Mouse (Mus musculus) layer of hippocampus, postnatal 14 days (tissue): ENCODE measurements around the gene Fam217b. TPM values are rescaled to one million over a fixed set of nuclear protein-coding genes. Genes with fewer than 3 reads are reported as not detected.

Source experiments
- DNase-seq, 2 experiments: peaks; one replicate each; pipeline ENCODE4 v3.0.0; 2021 to 2022; ENCODE audit warnings: low spot score in 2 of 2, mixed read lengths in 1 of 2
- total RNA-seq, 2 experiments: library from RNA; stranded (reverse); gene quantifications; 2 replicates each; pipeline ENCODE4 v1.2.3; 2021

Gene Fam217b
- total RNA-seq, 2 experiments from 2014 or later, result 32.4 to 33.3 TPM

DNA sequence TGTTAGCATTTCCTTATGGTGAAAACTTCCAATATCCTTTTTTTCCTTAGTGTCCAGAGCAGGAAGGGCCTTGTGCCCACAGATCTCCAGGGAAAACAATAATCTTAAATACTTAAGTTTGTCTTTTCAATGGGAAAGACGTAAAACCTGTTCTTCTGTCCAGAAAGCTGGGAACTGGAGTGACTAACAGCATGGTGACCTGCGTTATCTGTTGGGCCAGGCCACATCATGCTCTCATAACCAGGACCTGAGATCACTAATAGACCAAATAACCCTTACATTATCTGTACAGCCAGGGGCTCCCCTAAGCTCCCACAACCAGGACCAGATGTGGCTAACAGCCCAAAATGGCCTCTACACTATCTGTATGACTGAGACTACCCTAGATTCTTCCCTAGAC lies 19.6 kb downstream of the Fam217b start:
- no peak for DNase-seq

DNA sequence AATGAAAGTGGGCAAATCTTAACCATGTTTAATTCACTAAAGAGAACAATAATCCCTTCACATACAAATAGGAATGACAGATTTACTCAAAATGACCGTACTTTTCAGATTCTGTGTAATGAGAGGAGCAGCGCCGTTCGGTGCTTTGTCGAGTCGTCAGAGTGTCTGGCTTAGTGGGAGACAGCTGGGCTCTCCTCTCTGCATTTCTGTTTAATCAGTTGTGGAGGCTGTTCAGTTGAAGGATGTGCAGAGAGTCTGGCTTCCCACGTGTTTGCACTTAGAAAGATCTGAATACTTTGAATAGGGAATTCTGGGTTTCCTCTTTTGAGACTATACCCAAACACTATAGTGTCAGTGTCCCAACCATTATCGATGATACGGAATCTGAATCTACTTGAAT lies 23.0 kb downstream of the Fam217b start:
- no peak for DNase-seq

GRCm38 (mm10) chr2:178449386-178449785 lies 35.1 kb downstream of the Fam217b start:
- DNase-seq, result no peak

DNA sequence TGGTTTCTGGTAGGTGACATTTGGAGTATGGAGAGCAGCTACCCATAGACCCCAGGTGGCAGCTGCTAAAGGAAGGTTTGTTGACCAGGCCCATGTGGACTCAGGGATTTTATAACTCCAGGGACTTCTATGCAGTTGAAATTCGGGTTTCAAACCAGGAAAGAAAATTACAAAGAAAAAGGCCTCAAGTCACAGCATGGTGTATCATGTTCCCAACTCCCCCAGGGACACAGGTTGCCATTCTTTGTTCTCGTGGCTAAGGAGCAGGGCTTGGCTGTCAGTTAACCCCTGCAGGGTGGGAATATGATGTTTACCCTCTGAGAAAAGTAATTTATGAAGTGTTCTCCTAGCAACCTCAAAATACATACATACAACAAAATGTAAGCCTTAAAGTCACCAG lies 35.9 kb downstream of the Fam217b start:
- no peak for DNase-seq

- DNase-seq, result no peak
Measured at GRCm38 (mm10) chr2:178450961-178451360, 36.6 kb downstream of the Fam217b start.

DNA sequence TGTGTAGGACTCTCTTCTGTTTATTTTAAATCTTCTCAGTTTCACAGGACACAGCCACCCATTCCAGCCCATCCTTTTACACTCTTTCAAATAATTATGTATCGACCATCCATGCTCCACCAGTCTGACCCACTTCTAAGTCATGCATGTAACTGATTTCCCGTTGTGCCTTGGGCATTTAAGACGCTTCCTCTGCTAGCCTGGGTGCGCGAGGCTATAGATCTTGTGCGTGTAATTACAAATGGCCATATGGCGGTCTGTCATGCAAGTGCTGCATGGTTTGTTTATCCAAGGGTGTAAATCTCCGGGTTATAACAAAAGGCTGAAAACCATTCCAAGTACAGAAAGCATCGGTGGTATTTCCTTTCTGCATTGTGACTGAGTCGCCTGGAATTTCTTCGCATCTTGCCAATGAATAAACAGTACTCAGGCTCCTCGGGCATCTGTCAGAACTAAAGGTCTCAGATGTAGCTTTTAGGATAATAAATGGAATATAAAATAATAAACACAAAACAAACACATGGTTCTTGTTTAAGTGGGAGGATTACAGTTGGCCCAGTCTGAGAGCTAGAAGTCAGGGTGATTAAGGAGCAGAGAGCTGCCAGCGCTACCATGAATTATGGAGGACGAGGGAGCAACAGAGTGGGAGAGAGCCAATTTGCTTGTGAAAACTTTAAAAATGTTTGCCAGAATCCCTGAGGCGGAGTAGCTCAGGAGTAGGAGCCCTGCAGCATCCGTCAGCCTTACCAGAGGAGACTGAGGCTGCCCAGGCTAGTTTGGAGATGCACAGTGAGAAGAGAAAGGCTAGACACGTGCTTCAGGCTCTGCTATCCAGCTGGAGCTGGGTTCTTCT lies 40.6 kb downstream of the Fam217b start:
- DNase-seq, result peak in 1 of 2 experiments; percentile 10

- no peak for DNase-seq
Measured at GRCm38 (mm10) chr2:178457414-178457813, 43.1 kb downstream of the Fam217b start.

DNA sequence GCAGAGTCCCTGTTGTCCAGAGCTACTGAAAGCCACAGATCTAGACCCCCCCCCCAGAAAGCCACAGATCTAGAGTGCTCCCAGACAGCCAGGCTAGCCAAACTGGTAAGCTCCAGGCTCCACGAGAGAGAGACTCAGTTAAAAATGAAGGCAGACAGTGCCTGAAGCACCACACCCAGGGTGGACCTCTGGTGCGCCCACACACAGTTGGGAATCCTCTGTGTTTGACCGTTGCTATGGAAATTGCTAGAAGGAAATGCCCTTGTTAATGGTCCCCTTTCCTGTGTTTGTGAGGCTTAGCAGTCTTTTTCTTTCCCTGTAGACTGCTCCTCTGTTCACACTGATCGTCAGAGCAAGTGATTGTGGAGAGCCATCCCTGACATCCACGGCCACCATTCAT lies 46.0 kb downstream of the Fam217b start:
- DNase-seq, result no peak

- no peak for DNase-seq
Measured at GRCm38 (mm10) chr2:178471546-178472480, 57.5 kb downstream of the Fam217b start.

GRCm38 (mm10) chr2:178473916-178474315 lies 59.6 kb downstream of the Fam217b start:
- DNase-seq, result no peak

Other genes with a start within 250 kb of the Fam217b start
- gene Sycp2, start 6.8 kb upstream of the Fam217b start, total RNA-seq, result 1 to 10 TPM in 1 of 2 experiments, under 1 TPM in 1; 0.53 to 1.2 TPM
- 1 to 10 TPM; 8.0 to 8.1 TPM for gene Ppp1r3d, start 52 bp upstream of the Fam217b start, total RNA-seq
- under 1 TPM in 1 of 2 experiments, not detected in 1; 0.30 TPM for gene Cdh26, start 16.0 kb downstream of the Fam217b start, total RNA-seq